Mouse (Mus musculus): ENCODE data around the gene Crybg1. TPM values are rescaled to one million over a fixed set of nuclear protein-coding genes. Genes with fewer than 3 reads are reported as not detected.
"Not testable (repeated sequence)": the region's sequence is repeated elsewhere in the genome, so short reads cannot be mapped to it uniquely, and the experiment has no call there.

Crybg1 gene
- polyA plus RNA-seq, 2 experiments from 2014 or later: 21.7 to 23.7 TPM

DNA sequence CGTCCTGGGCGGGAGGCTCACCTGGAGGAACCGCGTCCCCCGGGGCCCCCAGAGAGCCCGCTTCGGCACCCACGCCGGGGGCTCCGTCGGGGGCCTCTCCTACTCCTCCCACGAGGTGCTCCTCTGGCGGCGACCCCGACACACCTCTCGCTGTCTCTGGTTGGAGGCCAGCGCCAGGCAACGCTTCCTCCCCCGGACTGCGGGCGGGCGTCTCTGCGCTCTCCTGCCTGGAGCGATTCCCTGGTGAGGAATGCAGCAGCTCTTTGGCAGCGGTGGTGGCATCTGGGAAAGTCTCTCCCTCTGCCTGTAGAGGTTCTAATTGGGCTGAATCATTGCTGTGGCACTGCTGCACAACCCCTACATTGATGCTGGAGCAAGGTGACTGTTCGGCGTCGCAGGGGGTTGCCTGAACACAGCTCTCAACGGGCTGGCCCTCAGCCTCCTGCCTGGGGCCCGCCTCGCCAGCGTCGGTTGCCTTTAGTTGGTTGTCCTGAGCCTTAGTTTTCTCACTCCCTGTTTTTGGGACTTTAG, 144.4 kb downstream of the Crybg1 start:
- peak; percentile 2 for ATAC-seq

DNA sequence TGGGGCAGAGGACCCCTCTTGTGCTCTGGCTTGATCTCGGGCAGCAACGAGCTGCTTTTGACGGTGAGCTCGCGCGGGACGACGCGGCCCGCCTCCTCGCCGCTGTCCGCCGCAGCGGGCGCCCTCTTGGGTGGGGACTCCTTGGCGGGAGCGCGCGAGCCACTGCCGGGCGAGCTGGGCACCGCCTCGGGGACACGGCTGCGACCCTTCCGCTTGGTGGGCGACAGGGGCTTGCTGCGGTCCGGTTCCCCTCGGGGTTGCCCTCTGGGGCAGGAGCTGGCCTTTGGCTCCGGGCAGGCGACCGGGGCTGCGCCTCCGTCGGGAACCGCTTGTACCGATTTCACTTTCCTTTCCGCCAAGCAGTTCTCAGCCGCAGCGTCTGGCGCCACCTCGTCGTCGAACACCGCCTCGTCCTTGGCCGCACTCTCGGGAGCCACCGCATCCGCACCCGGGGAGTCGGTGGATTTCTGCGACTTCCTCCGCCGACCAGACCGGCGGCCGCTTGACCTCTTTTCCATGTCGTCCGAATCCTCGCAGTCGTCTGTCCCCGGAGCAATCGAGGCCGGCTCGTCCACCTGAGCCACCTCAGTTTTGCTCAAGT, 145.0 kb downstream of the Crybg1 start:
- peak; percentile 82 for ATAC-seq

GRCm38 (mm10) chr10:44002995-44003524, 145.6 kb downstream of the Crybg1 start:
- peak; percentile 3 for ATAC-seq

GRCm38 (mm10) chr10:44002004-44002940, 146.4 kb downstream of the Crybg1 start:
- ATAC-seq: peak; percentile 40

GRCm38 (mm10) chr10:44000156-44000865, 148.3 kb downstream of the Crybg1 start:
- no peak for ATAC-seq

DNA sequence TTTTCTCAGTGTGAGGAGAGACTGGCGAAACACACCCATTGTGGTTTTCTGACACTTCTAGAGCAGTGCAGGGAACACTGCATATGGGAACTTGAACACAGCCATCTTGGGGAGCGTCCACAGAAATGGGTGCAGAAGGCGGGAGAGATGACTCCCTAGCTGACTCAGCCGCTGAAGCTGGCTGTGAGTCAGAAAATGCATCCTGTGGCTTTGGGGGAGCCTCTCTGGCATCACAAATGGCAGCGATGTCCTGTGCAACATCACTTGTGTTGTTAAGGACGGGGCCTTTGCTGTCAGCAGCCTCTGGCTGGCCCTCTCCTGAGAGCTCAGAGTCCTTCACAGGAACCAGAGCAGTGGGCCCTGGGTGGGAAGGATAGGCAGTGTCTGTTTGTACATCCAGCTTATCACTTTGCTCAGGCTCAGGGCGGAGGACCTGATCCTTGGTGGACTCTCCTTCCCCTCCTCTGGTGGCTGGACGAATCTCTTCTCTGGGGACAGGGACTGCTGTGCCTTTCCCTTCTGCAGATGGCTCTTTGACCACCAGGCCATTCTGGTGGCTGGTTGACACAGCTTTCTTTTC, 150.1 kb downstream of the Crybg1 start:
- ATAC-seq: peak; percentile 18

DNA sequence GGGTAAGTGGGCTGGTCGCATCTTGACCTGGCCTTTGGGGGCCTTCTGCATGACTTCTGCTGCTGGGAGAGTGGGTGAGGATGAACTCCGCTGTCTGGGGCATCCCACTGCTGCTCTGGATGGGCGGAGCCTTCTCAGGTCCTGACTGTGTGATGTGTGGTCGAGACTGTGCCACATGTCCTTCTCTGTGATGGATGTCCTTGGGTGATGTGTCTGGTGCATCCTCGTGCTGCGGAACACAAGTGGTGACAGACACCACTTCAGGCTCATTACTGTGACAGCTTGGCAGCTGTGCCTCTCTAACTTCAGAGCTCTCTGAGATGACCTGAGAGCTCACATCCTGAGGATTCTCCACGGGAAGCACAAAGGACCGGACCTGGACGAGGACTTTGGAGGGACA, 150.6 kb downstream of the Crybg1 start:
- no peak for ATAC-seq

DNA sequence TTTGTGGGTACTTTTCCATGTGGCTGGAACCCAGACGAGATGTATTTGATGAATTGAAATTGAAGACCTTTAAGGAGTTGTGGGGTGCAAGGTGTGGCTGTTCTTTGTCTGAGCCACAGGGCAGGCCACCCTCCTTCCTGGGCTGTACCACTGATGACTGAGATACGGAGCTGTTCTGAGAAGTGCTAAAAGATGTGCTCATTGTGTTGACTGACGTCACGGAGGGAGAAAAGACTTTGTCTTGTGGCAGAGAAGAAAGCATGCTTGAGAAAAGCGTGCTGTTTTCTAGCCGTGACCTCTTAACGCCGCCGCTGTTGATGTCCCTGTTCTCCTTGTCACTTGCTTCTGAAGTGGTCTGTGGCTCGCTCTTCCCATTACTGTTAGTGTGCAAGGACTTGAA, 151.4 kb downstream of the Crybg1 start:
- peak; percentile 87 for ATAC-seq

DNA sequence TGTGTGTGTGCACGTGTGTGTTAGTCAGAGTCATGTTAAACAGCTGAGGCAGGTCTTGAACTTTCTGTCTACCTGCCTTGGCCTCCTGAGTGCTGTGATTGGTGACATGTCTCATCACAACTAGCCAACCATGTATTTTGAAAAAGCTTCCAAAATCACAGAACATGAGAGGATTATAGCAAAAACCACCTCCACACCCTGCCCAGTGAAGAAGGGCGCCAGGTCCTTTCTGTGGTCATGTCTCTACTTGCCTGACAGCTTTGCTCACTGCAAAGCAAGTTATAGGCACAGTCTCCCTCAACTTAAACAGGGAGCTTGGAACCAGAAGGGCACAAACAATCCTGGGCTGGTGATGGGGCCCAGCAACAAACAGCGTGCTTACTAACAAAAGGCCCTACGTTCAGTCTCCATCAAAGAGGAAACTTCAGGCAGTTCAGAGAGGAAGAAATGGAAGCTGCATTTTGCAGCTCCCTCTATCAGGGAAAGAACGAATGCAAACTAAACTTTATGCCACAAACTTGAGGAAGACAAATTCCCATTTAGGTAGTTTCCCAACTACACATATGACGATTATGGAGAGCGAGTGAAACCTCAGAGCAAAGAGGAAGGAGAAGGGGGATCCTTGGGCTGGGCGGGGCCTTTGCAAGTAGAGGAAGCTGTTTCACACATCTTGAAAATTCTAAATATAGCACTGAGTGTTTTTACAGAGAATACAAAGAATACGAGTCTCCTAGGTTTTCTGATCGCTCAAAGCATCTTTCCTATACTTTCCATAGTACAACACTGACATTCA, 152.6 kb downstream of the Crybg1 start:
- ATAC-seq: peak; percentile 66

GRCm38 (mm10) chr10:43993198-43993597, 155.5 kb downstream of the Crybg1 start:
- no peak for ATAC-seq

DNA sequence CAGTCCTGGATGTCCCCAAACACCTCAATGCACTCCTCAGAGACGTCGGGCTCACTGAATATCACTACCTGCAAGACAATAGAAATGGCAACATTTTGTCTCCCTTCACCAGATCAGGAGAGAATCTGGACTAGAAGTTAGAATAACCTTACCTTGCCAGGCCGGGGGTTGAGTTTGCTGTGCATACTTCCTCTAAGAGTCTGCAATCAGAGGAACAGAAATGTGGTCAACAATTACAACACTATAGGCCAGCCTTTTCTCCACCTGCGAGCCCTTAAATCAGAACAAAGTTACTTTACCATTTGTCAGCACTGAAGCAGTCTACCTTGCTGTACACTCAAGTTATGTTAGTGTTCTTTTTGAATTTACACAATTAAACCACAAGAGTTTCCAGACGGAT, 156.1 kb downstream of the Crybg1 start:
- ATAC-seq: no peak

DNA sequence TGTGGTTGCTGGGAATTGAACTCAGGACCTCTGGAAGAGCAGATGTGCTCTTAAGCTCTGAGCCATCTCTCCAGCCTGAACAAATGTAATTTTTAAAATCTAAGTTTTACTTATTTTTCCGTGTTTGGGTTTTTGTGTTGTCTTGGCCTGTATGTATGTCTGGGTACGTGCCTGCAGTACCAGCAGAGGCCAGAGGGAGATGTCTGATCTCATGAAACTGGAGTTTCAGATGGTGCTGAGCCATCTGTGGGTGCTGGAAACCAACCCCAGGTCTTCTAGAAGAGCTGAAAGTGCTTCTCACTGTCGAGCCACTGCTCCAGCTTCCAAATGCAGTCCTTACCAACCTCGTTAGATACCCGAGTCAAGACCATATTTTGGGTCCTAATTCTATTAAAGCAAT, 157.4 kb downstream of the Crybg1 start:
- no peak for ATAC-seq

- peak; percentile 40 for ATAC-seq
Observed at GRCm38 (mm10) chr10:43983866-43984265, 164.8 kb downstream of the Crybg1 start.

- no peak for ATAC-seq
Observed at GRCm38 (mm10) chr10:43983241-43983640, 165.4 kb downstream of the Crybg1 start.

DNA sequence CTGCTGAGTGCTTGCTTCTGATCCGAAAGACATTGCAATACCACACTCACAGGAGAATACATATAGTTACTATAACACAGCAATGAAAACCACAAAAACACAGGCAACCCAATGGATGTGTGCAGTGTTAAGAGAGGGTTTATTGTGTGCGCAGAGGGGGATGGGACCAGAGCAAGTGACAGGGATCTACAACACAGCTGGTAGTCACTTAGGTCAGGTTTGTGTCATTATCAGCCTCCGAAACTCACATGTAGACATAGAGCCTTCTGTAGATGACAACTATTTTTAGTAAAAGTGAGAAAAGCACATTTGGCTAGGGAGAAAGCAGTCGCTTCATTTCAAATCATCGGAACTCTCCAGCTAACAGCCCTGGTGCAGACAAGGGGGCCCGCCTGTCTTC, 166.2 kb downstream of the Crybg1 start:
- ATAC-seq: no peak

DNA sequence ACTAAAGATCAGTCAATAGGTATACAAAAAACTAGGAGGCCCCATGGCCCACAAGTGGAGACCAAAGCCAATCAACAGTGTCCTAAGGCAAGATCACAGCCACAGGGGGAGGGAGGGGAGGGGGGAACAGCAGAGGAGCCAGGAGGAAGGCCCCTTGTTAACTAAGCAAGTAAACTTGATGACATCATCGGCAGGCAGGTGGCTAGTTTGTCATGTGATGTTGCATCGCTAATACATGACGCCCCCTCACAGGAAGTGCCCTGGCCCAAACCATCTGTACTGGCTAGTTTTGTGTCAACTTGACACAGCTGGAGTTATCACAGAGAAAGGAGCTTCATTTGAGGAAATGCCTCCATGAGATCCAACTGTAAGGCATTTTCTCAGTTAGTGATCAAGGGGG, 167.9 kb downstream of the Crybg1 start:
- not testable (repeated sequence) for ATAC-seq

GRCm38 (mm10) chr10:43980080-43980479, 168.6 kb downstream of the Crybg1 start:
- ATAC-seq: peak; percentile 82

DNA sequence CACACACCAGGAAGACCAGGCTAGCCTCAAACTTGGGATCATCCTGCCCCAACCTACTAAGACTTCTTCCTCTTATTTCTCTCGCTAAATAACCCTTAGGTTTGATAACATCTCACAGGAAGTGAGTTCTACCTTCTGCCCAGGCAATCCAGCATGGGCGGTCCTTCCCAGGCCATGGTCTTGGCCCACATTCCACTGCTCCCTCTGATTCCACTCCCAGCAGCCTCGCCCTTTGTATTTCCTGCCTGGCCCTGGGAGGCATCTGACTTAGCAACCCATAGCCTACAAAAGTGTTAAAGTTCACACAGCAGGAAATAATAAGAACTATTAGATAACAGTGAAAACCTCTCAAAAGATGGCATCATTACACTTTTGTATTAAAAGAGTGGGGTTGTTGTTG, 171.3 kb downstream of the Crybg1 start:
- no peak for ATAC-seq

DNA sequence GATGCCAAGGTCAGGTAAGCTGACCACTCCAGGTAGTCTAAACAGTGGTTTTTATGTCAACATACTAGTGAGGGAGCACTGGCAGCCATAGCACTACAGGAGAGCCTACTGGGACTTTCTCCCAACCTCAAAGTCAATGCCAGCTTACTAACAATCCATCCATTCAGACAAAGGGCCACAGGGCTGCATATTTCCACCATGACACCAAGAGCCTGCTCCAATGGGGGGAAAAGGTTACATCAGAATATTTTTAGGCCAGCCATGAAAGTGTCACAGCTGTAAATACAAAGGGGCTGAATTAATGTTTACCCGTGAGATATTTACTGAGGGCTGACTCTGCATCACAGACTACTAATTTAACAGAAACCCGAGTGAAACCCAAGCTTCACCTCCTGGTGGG, 175.4 kb downstream of the Crybg1 start:
- ATAC-seq: no peak

- no peak for ATAC-seq
Observed at GRCm38 (mm10) chr10:43964943-43965342, 183.7 kb downstream of the Crybg1 start.

- ATAC-seq: peak; percentile 91
Observed at GRCm38 (mm10) chr10:43953942-43954341, 194.7 kb downstream of the Crybg1 start.

DNA sequence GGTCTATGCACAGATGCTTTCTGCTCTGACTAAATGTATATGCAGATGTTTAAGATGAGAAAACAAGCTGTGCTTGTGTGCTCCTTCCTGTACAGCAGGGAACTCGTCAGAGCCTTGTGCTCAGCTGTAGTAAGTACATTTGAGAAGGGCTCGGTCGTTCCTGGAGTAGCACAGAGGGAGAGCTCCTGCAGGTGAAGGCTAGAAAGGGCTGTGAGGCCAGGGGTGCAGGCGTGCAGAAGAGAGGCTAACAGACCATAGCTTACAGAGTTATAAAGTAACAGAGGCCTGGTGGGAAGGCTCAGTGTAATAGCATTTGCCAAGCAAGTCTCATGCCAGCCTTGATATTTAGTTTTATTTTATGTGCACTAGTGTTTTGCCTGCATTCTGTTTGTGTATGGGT, 203.2 kb downstream of the Crybg1 start:
- ATAC-seq: no peak

All from activated CD4-positive, CD25-positive, alpha-beta regulatory T cell, adult 4 months (primary cell).